Mouse (Mus musculus) kidney, adult 2 months (tissue): Measurements from ENCODE around the gene Tor1aip1.

Source experiments
- CTCF ChIP-seq: fragments of 200-500 bp; conservative IDR thresholded peaks from 2 replicates; pipeline ENCODE4 v1.5.1; 2011; ENCODE audit warnings: low read depth, mild to moderate bottlenecking, control low read depth, low read length, moderate library complexity, mixed read lengths; ENCODE audit not compliant: insufficient read depth, insufficient read length
- POLR2A ChIP-seq: fragments of 200-500 bp; IDR thresholded peaks from one replicate; pipeline ENCODE4 v1.6.1; 2011; ENCODE audit warnings: low read depth, low read length, control low read depth

- TF ChIP-seq CTCF = no peak
- no peak for TF ChIP-seq POLR2A
These were observed 5.4 kb upstream of the Tor1aip1 start for GRCm38 (mm10) chr1:156041451-156042241.
